Mouse (Mus musculus): Measurements from ENCODE around the gene Bola1. TPM values are rescaled to one million over a fixed set of nuclear protein-coding genes. Genes with fewer than 3 reads are reported as not detected.

The Bola1 gene
- total and polyA plus RNA-seq, 3 experiments: 47.6 to 57.0 (median 56.5) TPM

GRCm38 (mm10) chr3:96260220-96260619 lies 40.7 kb upstream of the Bola1 start:
- no peak for DNase-seq (ENCODE audit: extremely low read depth)
- no peak overlapping the region for H3K4me3 ChIP-seq (replicated peaks in 1 of 3; ENCODE audit: low read depth in 2 of 3, low read length in 2 of 3, poor library complexity in 1 of 3)
- dilution Hi-C loops (cut with MboI; ENCODE audit: extremely low pct_ligation_motif_present, extremely low pct_unique_long_range_greater_than_20kb, low sequenced_read_pairs) (no loop called here), in situ Hi-C loops (cut with MboI; ENCODE audit: low pct_ligation_motif_present, low pct_unique_long_range_greater_than_20kb, low sequenced_read_pairs) (no loop called here)
- H3K79me2 ChIP-seq (replicated peaks; ENCODE audit: control insufficient read depth, extremely low read depth, insufficient read depth, poor library complexity, severe bottlenecking): 0 out of 2 replicates have a peak, but pooled peaks cover 6% of the 10 kb centered on the region
- no peaks in the 10 kb centered on the region for H3K36me3 ChIP-seq (replicated peaks in 1 of 2; ENCODE audit: control insufficient read depth in 1 of 2, insufficient read depth in 1 of 2, low read length in 1 of 2)
- peaks cover 7 to 36% of the 10 kb centered on the region in 2 experiments for H3K4me1 ChIP-seq (ENCODE audit: control insufficient read depth in 1 of 2, insufficient read depth in 2 of 2)
- TF ChIP-seq ZKSCAN1 (IDR thresholded peaks at IDR 0.05; ENCODE audit: borderline replicate concordance, low read depth, low read length): no peak
- TF ChIP-seq UBTF (IDR thresholded peaks at IDR 0.05; ENCODE audit: low read depth, low read length): no peak
- TF ChIP-seq ZMIZ1 (IDR thresholded peaks at IDR 0.05; ENCODE audit: low read depth, low read length): no peak
- no peak for TF ChIP-seq MAZ (IDR thresholded peaks at IDR 0.05; ENCODE audit: low read depth, low read length)
- TF ChIP-seq GABPA (IDR thresholded peaks at IDR 0.05; ENCODE audit: insufficient replicate concordance, low read depth, low read length): no peak
- no peak for TF ChIP-seq HCFC1 (IDR thresholded peaks at IDR 0.05; ENCODE audit: low read depth, low read length)
- TF ChIP-seq JUN (IDR thresholded peaks at IDR 0.05; ENCODE audit: insufficient read depth, low read depth, low read length): no peak
- no peak for TF ChIP-seq SIN3A (IDR thresholded peaks at IDR 0.05; ENCODE audit: low read length)
- TF ChIP-seq ELF1 (IDR thresholded peaks at IDR 0.05; ENCODE audit: low read depth, low read length): no peak
- TF ChIP-seq TCF12 (IDR thresholded peaks at IDR 0.05; ENCODE audit: low read depth, low read length): no peak
- no peak for TF ChIP-seq EP300 (IDR thresholded peaks at IDR 0.05; ENCODE audit: low read length)
- TF ChIP-seq PAX5 (IDR thresholded peaks at IDR 0.05; ENCODE audit: low read length): no peak
- TF ChIP-seq MYC (IDR thresholded peaks at IDR 0.05; ENCODE audit: low read depth, low read length): no peak
- no peak for TF ChIP-seq USF2 (conservative IDR thresholded peaks at IDR 0.05; ENCODE audit: low read depth, low read length)
- no peak for TF ChIP-seq TBP (conservative IDR thresholded peaks at IDR 0.05; ENCODE audit: low read depth, low read length)
- no peak for TF ChIP-seq NELFE (IDR thresholded peaks at IDR 0.05; ENCODE audit: low read depth, low read length)
- TF ChIP-seq USF1 (IDR thresholded peaks at IDR 0.05; ENCODE audit: low read depth, low read length): no peak
- no peak for TF ChIP-seq JUND (conservative IDR thresholded peaks at IDR 0.05; ENCODE audit: low read depth, low read length)
- H3K9ac ChIP-seq (ENCODE audit: insufficient read depth, low read depth): no peak overlapping the region
- H3K9me3 ChIP-seq (replicated peaks; ENCODE audit: low read length): no peaks in the 10 kb centered on the region
- H3K27ac ChIP-seq (ENCODE audit: insufficient read depth, low read depth): no peak overlapping the region
- H3K27me3 ChIP-seq (replicated peaks): no peaks in the 10 kb centered on the region
- H3K4me2 ChIP-seq (ENCODE audit: insufficient read depth, low read depth, poor library complexity, severe bottlenecking): no peak overlapping the region

GRCm38 (mm10) chr3:96257190-96257589 lies 37.7 kb upstream of the Bola1 start:
- Histone ChIP-seq H3K36me3 (replicated peaks in 1 of 2; ENCODE audit: control insufficient read depth in 1 of 2, insufficient read depth in 1 of 2, low read length in 1 of 2) (no peaks in the 10 kb centered on the region), H3K27me3 (replicated peaks) (no peaks in the 10 kb centered on the region), H3K27ac (ENCODE audit: insufficient read depth, low read depth) (no peak overlapping the region), H3K9me3 (replicated peaks; ENCODE audit: low read length) (no peaks in the 10 kb centered on the region), H3K79me2 (replicated peaks; ENCODE audit: control insufficient read depth, extremely low read depth, insufficient read depth, poor library complexity, severe bottlenecking) (no peaks in the 10 kb centered on the region), H3K4me1 (ENCODE audit: control insufficient read depth in 1 of 2, insufficient read depth in 2 of 2) (peaks cover 8 to 38% of the 10 kb centered on the region in 2 experiments), H3K4me3 (replicated peaks in 1 of 3; ENCODE audit: low read depth in 2 of 3, low read length in 2 of 3, poor library complexity in 1 of 3) (no peak overlapping the region), H3K9ac (ENCODE audit: insufficient read depth, low read depth) (no peak overlapping the region), H3K4me2 (ENCODE audit: insufficient read depth, low read depth, poor library complexity, severe bottlenecking) (no peak overlapping the region)
- dilution Hi-C loops (cut with MboI; ENCODE audit: extremely low pct_ligation_motif_present, extremely low pct_unique_long_range_greater_than_20kb, low sequenced_read_pairs): no loop called here
- TF ChIP-seq TCF12 (IDR thresholded peaks at IDR 0.05; ENCODE audit: low read depth, low read length) (no peak), ZNF384 (IDR thresholded peaks at IDR 0.05; ENCODE audit: low read depth, low read length) (peak; percentile 35; the same call in 1 of the 2 replicates), ZC3H11A (IDR thresholded peaks at IDR 0.05; ENCODE audit: low read depth, low read length) (no peak), BHLHE40 (IDR thresholded peaks at IDR 0.05; ENCODE audit: low read depth, low read length) (0 out of 2 replicates have a peak, but pooled peaks have one; percentile 13), EP300 (IDR thresholded peaks at IDR 0.05; ENCODE audit: low read length) (peak; percentile 53; the same call in 1 of the 2 replicates), MEF2A (IDR thresholded peaks at IDR 0.05; ENCODE audit: borderline replicate concordance, low read depth, low read length) (0 out of 2 replicates have a peak, but pooled peaks have one; percentile 18), IRF4 (IDR thresholded peaks at IDR 0.05; ENCODE audit: low read depth, low read length) (0 out of 2 replicates have a peak, but pooled peaks have one; percentile 24)
- DNase-seq (ENCODE audit: extremely low read depth): no peak
- in situ Hi-C loops (cut with MboI; ENCODE audit: low pct_ligation_motif_present, low pct_unique_long_range_greater_than_20kb, low sequenced_read_pairs): no loop called here

Data from CH12.LX (cell line).